Mouse (Mus musculus) CD8-positive naive resting alpha-beta T cell, adult 2 months (primary cell): Measurements from ENCODE around the gene Cd79b.

Experiments used
- DNase-seq, 2 experiments: peaks; one replicate each; pipeline ENCODE4 v3.0.0; 2022; ENCODE audit warnings: low read depth in 2 of 2, low spot score in 2 of 2

The Cd79b gene

GRCm38 (mm10) chr11:106318406-106319366, 4.1 kb upstream of the Cd79b start:
- DNase-seq = no peak

- peak in 1 of 2 experiments; percentile 39 for DNase-seq
Measured at GRCm38 (mm10) chr11:106317801-106318200, 3.2 kb upstream of the Cd79b start.

- no peak for DNase-seq
Measured at GRCm38 (mm10) chr11:106316416-106316815, 1.9 kb upstream of the Cd79b start.

- no peak for DNase-seq
Measured at GRCm38 (mm10) chr11:106313533-106313932, 1.0 kb downstream of the Cd79b start.

GRCm38 (mm10) chr11:106310123-106310522, 4.4 kb downstream of the Cd79b start:
- DNase-seq = no peak

GRCm38 (mm10) chr11:106308162-106308561, 6.4 kb downstream of the Cd79b start:
- no peak for DNase-seq

- DNase-seq = no peak
Measured at GRCm38 (mm10) chr11:106307432-106307831, 7.1 kb downstream of the Cd79b start.

- DNase-seq = no peak
Measured at GRCm38 (mm10) chr11:106306758-106307157, 7.8 kb downstream of the Cd79b start.

GRCm38 (mm10) chr11:106306065-106306385, 8.5 kb downstream of the Cd79b start:
- no peak for DNase-seq

- no peak for DNase-seq
Measured at GRCm38 (mm10) chr11:106305348-106306064, 9.1 kb downstream of the Cd79b start.

- DNase-seq = peak; percentile 47 to 67
Measured at GRCm38 (mm10) chr11:106302634-106303033, 11.9 kb downstream of the Cd79b start.

GRCm38 (mm10) chr11:106301765-106302164, 12.8 kb downstream of the Cd79b start, which contains the start of gene Gh:
TSS of gene Gh (minus strand) at chr11:106301865.
- DNase-seq = no peak

- no peak for DNase-seq
Measured at GRCm38 (mm10) chr11:106291861-106292260, 22.7 kb downstream of the Cd79b start.

- DNase-seq = no peak
Measured at GRCm38 (mm10) chr11:106290376-106290775, 24.2 kb downstream of the Cd79b start.

GRCm38 (mm10) chr11:106289369-106289768, 25.2 kb downstream of the Cd79b start:
- no peak for DNase-seq

GRCm38 (mm10) chr11:106286987-106287386, 27.6 kb downstream of the Cd79b start:
- DNase-seq = no peak

GRCm38 (mm10) chr11:106286206-106286605, 28.4 kb downstream of the Cd79b start:
- no peak for DNase-seq

- no peak for DNase-seq
Measured at GRCm38 (mm10) chr11:106284126-106284525, 30.4 kb downstream of the Cd79b start.

GRCm38 (mm10) chr11:106283371-106283770, 31.2 kb downstream of the Cd79b start:
- no peak for DNase-seq

GRCm38 (mm10) chr11:106282452-106282851, 32.1 kb downstream of the Cd79b start:
- DNase-seq = no peak

GRCm38 (mm10) chr11:106276454-106276853, 38.1 kb downstream of the Cd79b start, which contains the start of gene Tcam1:
TSS of gene Tcam1 (plus strand) at chr11:106276672.
- DNase-seq = peak; percentile 95 to 98

- DNase-seq = no peak
Measured at GRCm38 (mm10) chr11:106274971-106275411, 39.6 kb downstream of the Cd79b start.
